Mouse (Mus musculus) kidney, postnatal 25 days (tissue): ENCODE results near the gene Gm27235.
"Not testable (repeated sequence)": the region's sequence is repeated elsewhere in the genome, so short reads cannot be mapped to it uniquely, and the experiment has no call there.

Experiments used
- DNase-seq, 2 experiments: peaks; one replicate each; pipeline ENCODE4 v3.0.0; 2021; ENCODE audit warnings: mixed read lengths in 2 of 2

The Gm27235 gene

DNA sequence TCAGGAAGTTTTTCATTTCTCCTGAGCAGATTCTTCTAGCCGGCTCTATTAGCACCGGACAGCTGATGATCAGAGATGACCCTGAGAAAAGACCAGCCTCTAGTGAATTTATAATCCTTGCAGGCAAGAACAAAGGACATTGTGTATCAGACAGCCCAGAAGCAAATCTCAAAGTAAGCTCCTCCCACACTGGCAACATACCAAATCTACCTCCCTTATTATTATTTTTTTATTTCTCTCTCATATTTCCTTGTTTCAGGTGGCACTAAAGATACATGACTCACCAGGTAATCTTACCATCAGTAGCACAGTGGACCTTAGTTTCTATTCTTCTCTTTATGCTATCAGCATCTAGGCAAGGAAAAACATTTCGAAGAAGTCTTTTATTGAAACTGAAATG is at the start of gene Gm27235, which contains the start of gene D730048I06Rik:
Gm27235 (minus strand) TSS at position 101 of the 400 bp plus-strand sequence.
D730048I06Rik (minus strand) TSS at position 112 of the 400 bp plus-strand sequence.
- no peak for DNase-seq

GRCm38 (mm10) chr9:35817881-35818280 is 28.0 kb upstream of the Gm27235 start:
- DNase-seq = not testable (repeated sequence)

- no peak for DNase-seq
These were observed 8.2 kb upstream of the Gm27235 start for GRCm38 (mm10) chr9:35798146-35798545.

DNA sequence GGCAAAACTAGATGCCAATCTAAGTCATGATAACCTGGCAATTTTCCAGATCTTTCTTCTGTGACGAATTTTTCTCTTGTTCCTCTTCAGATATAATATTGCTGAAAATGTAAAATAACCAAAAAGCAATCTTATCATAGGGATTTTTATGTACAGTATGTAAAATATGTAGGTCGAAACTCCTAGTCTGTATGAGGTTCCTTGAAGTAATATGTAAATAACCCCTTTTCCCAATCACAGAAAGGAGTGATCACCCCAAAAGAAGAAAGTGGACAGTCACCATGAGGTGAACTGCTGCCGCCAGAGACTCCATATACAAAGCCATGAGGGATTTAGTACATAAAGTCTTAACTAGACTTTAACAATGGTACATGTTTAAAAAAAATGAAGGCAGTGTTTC is 11.9 kb downstream of the Gm27235 start, which contains the start of gene Gm17727:
Gm17727 (minus strand) TSS at position 101 of the 400 bp plus-strand sequence.
- DNase-seq = no peak

- no peak for DNase-seq
These were observed 33.1 kb downstream of the Gm27235 start for GRCm38 (mm10) chr9:35756843-35757242.

GRCm38 (mm10) chr9:35740749-35741148 is 49.2 kb downstream of the Gm27235 start, which contains the start of gene Gm17677:
TSS of gene Gm17677 (plus strand) at chr9:35741049.
- DNase-seq = no peak
